Mouse (Mus musculus): ENCODE measurements around the gene Slc4a1. TPM values are rescaled to one million over a fixed set of nuclear protein-coding genes. Genes with fewer than 3 reads are reported as not detected.

Slc4a1 gene
- polyA plus RNA-seq, 1 experiment from 2014 or later = 22.6 TPM

- Histone ChIP-seq H3K4me2 (peak overlapping the region; percentile 93), H3K27me3 (no peaks in the 10 kb centered on the region), H3K4me1 (replicated peaks) (peaks cover 20% of the 10 kb centered on the region), H3K4me3 (replicated peaks) (peak overlapping the region; percentile 100), H3K9me3 (no peaks in the 10 kb centered on the region), H3K9ac (replicated peaks) (peak overlapping the region; percentile 100; the same call in 1 of the 2 replicates), H3K27ac (peak overlapping the region; percentile 100), H3K36me3 (no peaks in the 10 kb centered on the region)
- WGBS = 18% methylated on average over 10 of the region's 10 CpGs
- no peak for ATAC-seq (ENCODE audit: insufficient number of reproducible peaks, insufficient read depth, low FRiP score, low TSS enrichment, low read depth)
These were observed 45.4 kb downstream of the Slc4a1 start for GRCm38 (mm10) chr11:102320686-102321005.

GRCm38 (mm10) chr11:102319941-102320685 lies 45.9 kb downstream of the Slc4a1 start:
- H3K4me3 ChIP-seq (replicated peaks) = peak overlapping the region; percentile 100
- H3K27me3 ChIP-seq = no peaks in the 10 kb centered on the region
- no peak for ATAC-seq (ENCODE audit: insufficient number of reproducible peaks, insufficient read depth, low FRiP score, low TSS enrichment, low read depth)
- H3K9me3 ChIP-seq = no peaks in the 10 kb centered on the region
- under 1% methylated on average over 38 of the region's 38 CpGs for WGBS
- peaks cover 3% of the 10 kb centered on the region; the same call in 1 of the 2 replicates for H3K36me3 ChIP-seq
- H3K4me1 ChIP-seq (replicated peaks) = peaks cover 25% of the 10 kb centered on the region
- H3K27ac ChIP-seq = peak overlapping the region; percentile 100
- peak overlapping the region; percentile 100 for H3K9ac ChIP-seq (replicated peaks)
- H3K4me2 ChIP-seq = peak overlapping the region; percentile 93

- no peak for ATAC-seq (ENCODE audit: insufficient number of reproducible peaks, insufficient read depth, low FRiP score, low TSS enrichment, low read depth)
- H3K9ac ChIP-seq (replicated peaks) = peak within 1 kb of the TSS; percentile 100
- WGBS = 1% methylated on average over 25 of the region's 25 CpGs
These were observed 46.6 kb downstream of the Slc4a1 start, which contains the start of gene Ubtf for GRCm38 (mm10) chr11:102319410-102319792. TSS of gene Ubtf (minus strand) at chr11:102319742.

GRCm38 (mm10) chr11:102318576-102319409 lies 47.2 kb downstream of the Slc4a1 start:
- Histone ChIP-seq H3K4me3 (replicated peaks) (peak overlapping the region; percentile 100), H3K27ac (peak overlapping the region; percentile 100), H3K36me3 (peaks cover 16% of the 10 kb centered on the region), H3K9ac (replicated peaks) (peak overlapping the region; percentile 100), H3K27me3 (no peaks in the 10 kb centered on the region), H3K4me1 (replicated peaks) (peaks cover 25% of the 10 kb centered on the region), H3K4me2 (peak overlapping the region; percentile 93), H3K9me3 (no peaks in the 10 kb centered on the region)
- no peak for ATAC-seq (ENCODE audit: insufficient number of reproducible peaks, insufficient read depth, low FRiP score, low TSS enrichment, low read depth)
- under 1% methylated on average over 71 of the region's 84 CpGs for WGBS

More at GRCm38 (mm10) chr11:102319410-102319792, 46.6 kb downstream of the Slc4a1 start, which contains the start of gene Ubtf:
- H3K4me2 ChIP-seq = peak within 1 kb of the TSS; percentile 93
- peak within 1 kb of the TSS; percentile 100 for H3K4me3 ChIP-seq (replicated peaks)
- peaks cover 25% of the 10 kb centered on the region for H3K4me1 ChIP-seq (replicated peaks)
- no peaks in the 10 kb centered on the region for H3K27me3 ChIP-seq
- H3K36me3 ChIP-seq = peaks cover 10% of the 10 kb centered on the region
- peak within 1 kb of the TSS; percentile 100 for H3K27ac ChIP-seq
- H3K9me3 ChIP-seq = no peaks in the 10 kb centered on the region

- H3K4me2 ChIP-seq = peak overlapping the region; percentile 93
- peak overlapping the region; percentile 100 for H3K27ac ChIP-seq
- no peaks in the 10 kb centered on the region for H3K27me3 ChIP-seq
- under 1% methylated on average over 62 of the region's 77 CpGs for WGBS
- peaks cover 24% of the 10 kb centered on the region for H3K36me3 ChIP-seq
- H3K4me1 ChIP-seq (replicated peaks) = peaks cover 25% of the 10 kb centered on the region
- no peaks in the 10 kb centered on the region for H3K9me3 ChIP-seq
- ATAC-seq (ENCODE audit: insufficient number of reproducible peaks, insufficient read depth, low FRiP score, low TSS enrichment, low read depth) = peak; percentile 17; the same call in 1 of the 2 replicates
- peak overlapping the region; percentile 100 for H3K9ac ChIP-seq (replicated peaks)
- H3K4me3 ChIP-seq (replicated peaks) = peak overlapping the region; percentile 100
These were observed 48.0 kb downstream of the Slc4a1 start for GRCm38 (mm10) chr11:102317901-102318575.

- H3K27me3 ChIP-seq = no peaks in the 10 kb centered on the region
- no peak for ATAC-seq (ENCODE audit: insufficient number of reproducible peaks, insufficient read depth, low FRiP score, low TSS enrichment, low read depth)
- H3K27ac ChIP-seq = peak overlapping the region; percentile 100
- peaks cover 25% of the 10 kb centered on the region for H3K4me1 ChIP-seq (replicated peaks)
- WGBS = under 1% methylated on average over 77 of the region's 87 CpGs
- peak overlapping the region; percentile 100 for H3K9ac ChIP-seq (replicated peaks)
- peak overlapping the region; percentile 100 for H3K4me3 ChIP-seq (replicated peaks)
- H3K4me2 ChIP-seq = peak overlapping the region; percentile 93
- peaks cover 30% of the 10 kb centered on the region for H3K36me3 ChIP-seq
- H3K9me3 ChIP-seq = no peaks in the 10 kb centered on the region
These were observed 48.6 kb downstream of the Slc4a1 start for GRCm38 (mm10) chr11:102317298-102317900.

GRCm38 (mm10) chr11:102316572-102317297 lies 49.3 kb downstream of the Slc4a1 start:
- 0 out of 2 replicates have a peak, but pooled peaks have one; percentile 26 for ATAC-seq (ENCODE audit: insufficient number of reproducible peaks, insufficient read depth, low FRiP score, low TSS enrichment, low read depth)
- Histone ChIP-seq H3K27ac (peak overlapping the region; percentile 100), H3K9ac (replicated peaks) (peak overlapping the region; percentile 100), H3K4me2 (peak overlapping the region; percentile 93), H3K4me3 (replicated peaks) (peak overlapping the region; percentile 100), H3K4me1 (replicated peaks) (peaks cover 25% of the 10 kb centered on the region), H3K9me3 (no peaks in the 10 kb centered on the region), H3K36me3 (peaks cover 37% of the 10 kb centered on the region), H3K27me3 (no peaks in the 10 kb centered on the region)
- under 1% methylated on average over 64 of the region's 80 CpGs for WGBS

GRCm38 (mm10) chr11:102315690-102316571 lies 50.1 kb downstream of the Slc4a1 start:
- peak overlapping the region; percentile 100 for H3K9ac ChIP-seq (replicated peaks)
- peak overlapping the region; percentile 93 for H3K4me2 ChIP-seq
- WGBS = 15% methylated on average over 14 of the region's 14 CpGs
- H3K9me3 ChIP-seq = no peaks in the 10 kb centered on the region
- H3K4me1 ChIP-seq (replicated peaks) = peaks cover 25% of the 10 kb centered on the region
- H3K4me3 ChIP-seq (replicated peaks) = peak overlapping the region; percentile 100
- ATAC-seq (ENCODE audit: insufficient number of reproducible peaks, insufficient read depth, low FRiP score, low TSS enrichment, low read depth) = no peak
- peak overlapping the region; percentile 100 for H3K27ac ChIP-seq
- H3K27me3 ChIP-seq = no peaks in the 10 kb centered on the region
- H3K36me3 ChIP-seq = peaks cover 44% of the 10 kb centered on the region

GRCm38 (mm10) chr11:102314321-102314720 lies 51.7 kb downstream of the Slc4a1 start:
- H3K4me1 ChIP-seq (replicated peaks) = peaks cover 33% of the 10 kb centered on the region
- H3K27me3 ChIP-seq = no peaks in the 10 kb centered on the region
- H3K4me3 ChIP-seq (replicated peaks) = no peak overlapping the region
- H3K9ac ChIP-seq (replicated peaks) = no peak overlapping the region
- peaks cover 59% of the 10 kb centered on the region for H3K36me3 ChIP-seq
- ATAC-seq (ENCODE audit: insufficient number of reproducible peaks, insufficient read depth, low FRiP score, low TSS enrichment, low read depth) = no peak
- H3K9me3 ChIP-seq = no peaks in the 10 kb centered on the region
- 89% methylated on average over 12 of the region's 12 CpGs for WGBS
- no peak overlapping the region for H3K27ac ChIP-seq
- H3K4me2 ChIP-seq = no peak overlapping the region
